Mouse (Mus musculus): Measurements from ENCODE around the gene Axin2. TPM values are rescaled to one million over a fixed set of nuclear protein-coding genes. Genes with fewer than 3 reads are reported as not detected.

Gene Axin2
- polyA plus RNA-seq, 1 experiment, result 7.7 TPM

DNA sequence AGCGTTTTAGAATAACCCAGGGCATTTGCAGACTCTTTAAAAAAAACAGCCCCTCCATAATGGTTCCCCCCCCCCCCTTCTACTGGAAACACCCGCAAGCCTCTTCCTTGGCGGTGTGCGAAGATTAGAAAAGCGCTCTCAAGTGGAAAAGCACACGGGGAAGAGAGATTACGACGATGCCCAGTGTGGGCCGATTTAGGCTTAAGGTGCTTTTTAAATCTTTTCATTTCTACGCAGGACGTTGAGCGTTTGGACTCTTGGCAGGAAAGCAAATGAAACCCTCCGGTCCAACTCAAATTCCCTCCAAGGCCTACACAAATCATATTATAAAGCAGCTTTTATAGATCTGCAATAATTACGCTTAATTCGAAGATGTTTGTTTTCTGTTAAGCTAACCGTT, 29.6 kb upstream of the Axin2 start:
- no peak for TF ChIP-seq POLR2A (IDR thresholded peaks at IDR 0.05; ENCODE audit: low read depth, low read length)
- TF ChIP-seq CTCF (IDR thresholded peaks at IDR 0.05; ENCODE audit: borderline replicate concordance, insufficient read depth, low read length), result no peak
- Histone ChIP-seq H3K4me1 (ENCODE audit: control insufficient read depth, insufficient read depth, low read length) (peaks cover 3% of the 10 kb centered on the region; the same call in 1 of the 2 replicates), H3K4me3 (ENCODE audit: insufficient read depth, low read length) (no peak overlapping the region), H3K27ac (ENCODE audit: insufficient read depth, low read length) (no peak overlapping the region)

DNA sequence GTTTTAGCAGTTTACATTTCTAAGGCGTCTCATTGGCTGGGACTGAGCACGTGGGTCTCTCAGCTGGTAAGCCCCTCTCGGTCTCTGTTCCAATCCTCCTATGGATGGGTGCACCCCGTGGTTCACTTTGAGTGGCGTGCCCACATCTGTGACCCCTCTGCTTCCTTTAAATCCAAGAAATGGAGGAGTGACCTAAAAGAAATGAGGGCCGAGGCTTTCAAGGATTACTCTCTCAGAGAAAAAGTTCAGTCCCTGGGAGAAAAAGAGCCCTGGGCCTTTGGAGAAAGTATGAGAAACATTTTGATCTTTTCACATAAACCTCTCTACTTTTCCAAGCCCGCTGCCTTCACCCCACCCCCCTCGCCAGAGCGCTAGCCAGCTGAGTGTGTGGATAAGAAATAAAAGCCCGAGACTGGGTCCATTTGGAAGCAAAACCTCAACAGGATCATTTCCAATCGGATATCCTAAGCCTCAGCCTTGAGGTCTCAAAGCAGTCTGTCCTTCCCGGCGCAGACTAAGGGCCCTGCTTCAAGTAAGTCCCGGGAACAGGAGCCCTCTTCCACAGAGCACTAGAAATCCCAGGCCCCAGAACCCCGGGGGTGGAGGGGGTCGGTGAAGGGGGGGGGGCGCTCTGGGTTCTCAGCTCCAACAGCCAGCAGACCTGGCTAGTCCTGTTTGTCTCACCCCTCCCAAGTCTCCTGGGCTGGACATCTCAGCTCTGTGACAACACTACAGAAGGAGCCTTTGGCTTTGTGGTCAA, 28.9 kb upstream of the Axin2 start:
- TF ChIP-seq CTCF (IDR thresholded peaks at IDR 0.05; ENCODE audit: borderline replicate concordance, insufficient read depth, low read length) (no peak), POLR2A (IDR thresholded peaks at IDR 0.05; ENCODE audit: low read depth, low read length) (no peak)
- H3K27ac ChIP-seq (ENCODE audit: insufficient read depth, low read length), result peak overlapping the region; percentile 8; the same call in 1 of the 2 replicates
- no peak overlapping the region for H3K4me3 ChIP-seq (ENCODE audit: insufficient read depth, low read length)
- H3K4me1 ChIP-seq (ENCODE audit: control insufficient read depth, insufficient read depth, low read length), result peaks cover 3% of the 10 kb centered on the region; the same call in 1 of the 2 replicates

DNA sequence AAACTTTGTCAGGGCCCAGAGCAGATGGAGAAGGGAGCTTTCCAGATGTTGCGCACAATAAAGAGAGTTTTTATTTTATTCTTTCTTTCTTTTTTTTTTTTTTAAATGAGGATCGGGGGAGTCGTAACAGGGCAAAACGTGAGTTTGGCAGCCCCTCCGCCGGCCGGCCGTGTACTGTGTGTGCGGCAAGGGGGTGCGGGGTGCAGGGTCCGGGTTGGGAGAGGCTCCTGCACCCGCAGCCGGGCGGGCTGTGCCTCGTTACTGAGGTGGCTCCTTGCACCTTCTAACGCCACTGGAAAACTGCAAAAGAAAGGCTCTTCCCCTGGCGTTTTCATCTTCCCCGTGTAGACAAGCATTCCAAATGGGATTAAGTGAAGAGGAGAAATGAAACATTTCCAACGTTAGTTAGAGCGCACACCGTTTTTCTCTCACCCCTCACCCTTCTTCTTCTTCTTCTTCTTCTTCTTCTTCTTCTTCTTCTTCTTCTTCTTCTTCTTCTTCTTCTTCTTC, 28.2 kb upstream of the Axin2 start:
- Histone ChIP-seq H3K4me3 (ENCODE audit: insufficient read depth, low read length) (no peak overlapping the region), H3K27ac (ENCODE audit: insufficient read depth, low read length) (no peak overlapping the region), H3K4me1 (ENCODE audit: control insufficient read depth, insufficient read depth, low read length) (peaks cover 3% of the 10 kb centered on the region; the same call in 1 of the 2 replicates)
- no peak for TF ChIP-seq CTCF (IDR thresholded peaks at IDR 0.05; ENCODE audit: borderline replicate concordance, insufficient read depth, low read length)
- no peak for TF ChIP-seq POLR2A (IDR thresholded peaks at IDR 0.05; ENCODE audit: low read depth, low read length)

DNA sequence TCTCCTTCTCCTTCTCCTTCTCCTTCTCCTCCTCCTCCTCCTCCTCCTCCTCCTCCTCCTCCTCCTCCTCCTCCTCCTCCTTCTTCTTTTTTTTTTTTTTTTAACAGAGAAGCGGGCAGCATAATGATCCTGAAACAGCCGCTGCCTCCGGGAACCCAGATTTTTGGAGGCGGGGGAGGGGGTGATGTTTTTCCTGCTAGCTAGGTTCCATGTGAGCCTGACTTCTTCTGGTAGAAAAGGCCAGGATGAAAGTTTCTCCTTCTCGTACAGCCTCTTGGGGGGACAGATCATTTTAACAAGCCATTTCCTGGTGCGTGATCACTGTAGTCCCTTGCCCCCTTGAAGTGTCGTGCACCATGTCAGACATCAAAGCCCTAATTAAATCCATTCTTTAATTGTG, 27.7 kb upstream of the Axin2 start:
- TF ChIP-seq POLR2A (IDR thresholded peaks at IDR 0.05; ENCODE audit: low read depth, low read length) (no peak), CTCF (IDR thresholded peaks at IDR 0.05; ENCODE audit: borderline replicate concordance, insufficient read depth, low read length) (no peak)
- Histone ChIP-seq H3K4me3 (ENCODE audit: insufficient read depth, low read length) (no peak overlapping the region), H3K27ac (ENCODE audit: insufficient read depth, low read length) (no peak overlapping the region), H3K4me1 (ENCODE audit: control insufficient read depth, insufficient read depth, low read length) (peaks cover under 1% of the 10 kb centered on the region; the same call in 1 of the 2 replicates)

DNA sequence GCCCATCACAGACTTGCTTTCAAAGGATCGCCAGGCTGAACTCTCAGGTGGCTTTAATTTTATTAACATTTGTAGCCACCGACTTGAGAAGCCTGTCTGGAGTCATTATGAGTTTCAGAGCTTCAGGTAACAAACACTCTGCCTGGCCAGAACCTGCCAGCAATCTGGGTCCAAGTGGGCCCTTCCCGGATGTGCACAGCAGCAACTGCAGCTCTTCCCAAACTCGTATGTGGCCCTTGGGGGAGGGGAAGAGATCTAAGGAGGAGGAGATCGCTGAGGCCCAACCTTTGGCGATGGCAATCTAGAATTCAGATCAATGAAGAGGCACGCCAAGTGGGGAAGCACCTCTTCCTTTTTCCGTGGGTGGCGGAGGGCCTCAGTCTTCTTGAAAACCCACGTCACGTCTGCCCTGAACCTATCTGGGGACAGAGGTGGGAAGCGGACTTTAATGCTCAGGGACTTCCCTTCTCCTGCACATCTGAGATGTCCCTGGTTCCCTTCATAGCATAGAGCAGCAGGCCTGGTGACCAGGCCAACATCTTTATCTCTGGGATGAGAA, 26.8 kb upstream of the Axin2 start:
- Histone ChIP-seq H3K4me1 (ENCODE audit: control insufficient read depth, insufficient read depth, low read length) (peaks cover 5% of the 10 kb centered on the region), H3K27ac (ENCODE audit: insufficient read depth, low read length) (no peak overlapping the region), H3K4me3 (ENCODE audit: insufficient read depth, low read length) (no peak overlapping the region)
- TF ChIP-seq POLR2A (IDR thresholded peaks at IDR 0.05; ENCODE audit: low read depth, low read length) (no peak), CTCF (IDR thresholded peaks at IDR 0.05; ENCODE audit: borderline replicate concordance, insufficient read depth, low read length) (no peak)

DNA sequence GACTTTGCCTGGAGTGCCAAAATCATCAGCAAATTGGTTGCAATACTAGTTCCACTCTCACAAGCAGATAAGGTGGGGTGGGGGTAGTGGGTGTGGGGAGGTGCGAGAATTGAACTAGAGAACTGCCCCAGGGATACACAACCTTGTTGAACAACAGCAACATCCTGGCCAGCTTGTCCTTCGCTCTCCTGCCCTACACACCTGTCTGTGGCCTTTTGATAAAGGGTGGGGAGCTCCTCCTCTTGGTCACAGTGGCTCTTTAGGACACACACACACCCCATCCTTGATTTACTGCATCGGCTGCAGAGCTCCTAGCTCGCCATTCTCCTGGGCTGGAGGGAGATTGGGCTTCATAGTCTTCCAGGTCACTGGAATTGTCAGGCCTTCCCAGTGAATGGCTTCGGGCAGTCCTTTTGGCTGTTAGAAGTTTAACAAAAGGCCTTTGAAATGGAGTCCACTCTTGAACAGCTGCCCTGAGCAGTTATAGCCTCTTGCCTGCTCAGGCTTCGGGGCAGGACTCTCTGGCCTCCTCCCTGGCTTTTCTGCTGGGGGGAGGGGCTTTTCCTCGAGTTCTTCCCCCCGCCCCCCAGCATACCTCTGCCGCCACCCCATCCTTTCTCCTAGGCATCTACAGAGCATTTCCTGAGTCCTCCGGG, 26.2 kb upstream of the Axin2 start:
- no peak overlapping the region for H3K27ac ChIP-seq (ENCODE audit: insufficient read depth, low read length)
- no peak overlapping the region for H3K4me3 ChIP-seq (ENCODE audit: insufficient read depth, low read length)
- no peak for TF ChIP-seq CTCF (IDR thresholded peaks at IDR 0.05; ENCODE audit: borderline replicate concordance, insufficient read depth, low read length)
- no peak for TF ChIP-seq POLR2A (IDR thresholded peaks at IDR 0.05; ENCODE audit: low read depth, low read length)
- peaks cover 5% of the 10 kb centered on the region for H3K4me1 ChIP-seq (ENCODE audit: control insufficient read depth, insufficient read depth, low read length)

DNA sequence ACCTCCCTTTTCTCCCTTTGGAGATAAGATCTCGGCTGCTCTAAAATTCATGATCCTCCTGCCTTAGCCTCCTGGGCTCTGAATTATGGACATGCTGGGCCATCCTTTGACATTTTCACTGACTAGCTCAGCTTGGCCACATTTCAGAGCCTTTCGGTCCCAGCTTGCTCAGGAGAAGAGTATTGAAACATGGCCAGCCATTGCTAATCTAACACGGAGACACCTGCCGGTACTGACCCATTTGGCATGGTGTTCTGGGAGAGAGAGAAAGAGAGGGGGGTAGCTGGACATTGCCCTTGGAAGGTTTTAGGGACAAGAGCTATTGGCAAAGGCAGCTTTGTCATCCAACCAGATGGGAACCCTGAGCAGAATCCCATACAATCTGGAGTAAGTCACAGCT, 23.1 kb upstream of the Axin2 start:
- no peak overlapping the region for H3K4me3 ChIP-seq (ENCODE audit: insufficient read depth, low read length)
- TF ChIP-seq POLR2A (IDR thresholded peaks at IDR 0.05; ENCODE audit: low read depth, low read length), result no peak
- TF ChIP-seq CTCF (IDR thresholded peaks at IDR 0.05; ENCODE audit: borderline replicate concordance, insufficient read depth, low read length), result no peak
- H3K27ac ChIP-seq (ENCODE audit: insufficient read depth, low read length), result no peak overlapping the region
- peaks cover 5% of the 10 kb centered on the region for H3K4me1 ChIP-seq (ENCODE audit: control insufficient read depth, insufficient read depth, low read length)

DNA sequence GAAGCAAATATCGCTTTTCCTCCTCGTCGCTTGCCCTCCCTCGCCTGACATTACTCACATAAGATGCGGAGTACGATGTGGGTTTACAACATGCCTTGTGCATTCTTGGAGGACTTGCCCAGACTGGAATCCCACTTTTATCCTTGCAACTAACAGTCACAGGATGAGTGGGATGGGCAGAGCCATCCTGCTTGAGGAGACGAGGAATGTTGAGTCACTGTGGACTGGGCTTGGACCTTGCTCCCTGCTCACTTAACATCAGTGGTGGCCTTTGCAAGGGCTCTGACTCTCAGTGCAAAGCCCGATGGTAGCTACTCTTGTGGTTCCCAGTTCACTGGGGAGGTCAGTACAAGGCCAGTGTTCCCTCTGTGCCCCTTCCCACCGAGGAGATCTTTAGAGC, 22.1 kb upstream of the Axin2 start:
- Histone ChIP-seq H3K27ac (ENCODE audit: insufficient read depth, low read length) (no peak overlapping the region), H3K4me1 (ENCODE audit: control insufficient read depth, insufficient read depth, low read length) (peaks cover 5% of the 10 kb centered on the region), H3K4me3 (ENCODE audit: insufficient read depth, low read length) (no peak overlapping the region)
- no peak for TF ChIP-seq CTCF (IDR thresholded peaks at IDR 0.05; ENCODE audit: borderline replicate concordance, insufficient read depth, low read length)
- no peak for TF ChIP-seq POLR2A (IDR thresholded peaks at IDR 0.05; ENCODE audit: low read depth, low read length)

DNA sequence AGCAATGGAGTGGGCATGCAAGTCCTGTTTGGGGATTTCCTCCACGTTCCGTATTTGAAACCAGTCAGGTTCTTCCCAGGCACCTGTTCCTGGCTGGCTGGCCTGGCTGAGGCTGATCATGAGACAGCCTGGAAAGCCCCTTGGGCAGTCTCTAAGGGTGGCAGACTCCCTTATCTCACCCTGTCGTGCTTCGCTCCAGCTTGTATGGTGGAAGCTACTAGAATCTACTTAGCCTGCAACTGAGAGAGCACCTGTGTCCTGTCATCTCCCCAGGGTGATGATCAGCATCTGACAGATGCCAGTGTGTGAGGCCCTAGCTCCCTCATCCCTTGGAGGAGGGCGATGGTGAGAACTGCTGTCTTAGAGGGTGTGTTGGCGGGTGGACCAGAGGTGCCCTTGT, 21.7 kb upstream of the Axin2 start:
- H3K4me1 ChIP-seq (ENCODE audit: control insufficient read depth, insufficient read depth, low read length), result peaks cover 5% of the 10 kb centered on the region
- no peak overlapping the region for H3K27ac ChIP-seq (ENCODE audit: insufficient read depth, low read length)
- H3K4me3 ChIP-seq (ENCODE audit: insufficient read depth, low read length), result no peak overlapping the region
- TF ChIP-seq CTCF (IDR thresholded peaks at IDR 0.05; ENCODE audit: borderline replicate concordance, insufficient read depth, low read length) (no peak), POLR2A (IDR thresholded peaks at IDR 0.05; ENCODE audit: low read depth, low read length) (no peak)

Data from embryonic fibroblast, embryonic 13.5 days (primary cell).